Mouse (Mus musculus): Measurements from ENCODE around the gene Tnpo3. TPM values are rescaled to one million over a fixed set of nuclear protein-coding genes. Genes with fewer than 3 reads are reported as not detected.
"Not testable (repeated sequence)": the region's sequence is repeated elsewhere in the genome, so short reads cannot be mapped to it uniquely, and the experiment has no call there.

The Tnpo3 gene
- polyA plus RNA-seq, 1 experiment from 2014 or later: 119 TPM

DNA sequence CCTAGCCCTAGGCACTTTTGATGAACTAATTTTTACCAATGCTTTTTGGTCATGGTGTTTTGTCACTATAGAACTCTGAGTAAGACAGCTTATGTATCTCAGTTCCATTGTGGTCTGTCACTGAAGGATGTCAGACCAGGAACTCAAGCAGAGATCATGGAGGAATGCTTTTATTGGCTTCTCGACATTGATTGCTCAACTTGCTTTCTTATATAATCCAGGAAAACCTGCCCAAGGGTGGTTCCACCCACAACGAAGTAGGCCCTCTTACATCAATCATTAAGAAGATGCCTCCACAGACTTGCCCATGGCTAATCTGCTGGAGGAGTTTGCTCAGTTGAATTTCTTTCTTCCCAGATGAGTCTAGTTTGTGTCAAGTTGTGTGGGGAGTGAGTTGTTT lies 18.1 kb upstream of the Tnpo3 start:
- no peak for ATAC-seq (replicated peaks; ENCODE audit: low FRiP score)
- H3K4me2 ChIP-seq (ENCODE audit: low read depth, low read length, severe bottlenecking): no peak overlapping the region
- H3K4me3 ChIP-seq (ENCODE audit: low read depth, low read length): no peak overlapping the region
- no peak for DNase-seq (ENCODE audit: low spot score)
- H3K9ac ChIP-seq (ENCODE audit: low read length): no peak overlapping the region
- no peaks in the 10 kb centered on the region for H3K4me1 ChIP-seq (replicated peaks; ENCODE audit: control insufficient read depth, insufficient read depth, low read length)
- H3K27me3 ChIP-seq (ENCODE audit: control insufficient read depth, insufficient read depth, low read length): no peaks in the 10 kb centered on the region
- WGBS: 88% methylated on average over 2 of the region's 2 CpGs
- H3K36me3 ChIP-seq (ENCODE audit: control insufficient read depth, insufficient read depth, low read length): no peaks in the 10 kb centered on the region
- H3K27ac ChIP-seq (ENCODE audit: low read depth, low read length): no peak overlapping the region
- no peaks in the 10 kb centered on the region for H3K9me3 ChIP-seq (ENCODE audit: control insufficient read depth, low read length)

DNA sequence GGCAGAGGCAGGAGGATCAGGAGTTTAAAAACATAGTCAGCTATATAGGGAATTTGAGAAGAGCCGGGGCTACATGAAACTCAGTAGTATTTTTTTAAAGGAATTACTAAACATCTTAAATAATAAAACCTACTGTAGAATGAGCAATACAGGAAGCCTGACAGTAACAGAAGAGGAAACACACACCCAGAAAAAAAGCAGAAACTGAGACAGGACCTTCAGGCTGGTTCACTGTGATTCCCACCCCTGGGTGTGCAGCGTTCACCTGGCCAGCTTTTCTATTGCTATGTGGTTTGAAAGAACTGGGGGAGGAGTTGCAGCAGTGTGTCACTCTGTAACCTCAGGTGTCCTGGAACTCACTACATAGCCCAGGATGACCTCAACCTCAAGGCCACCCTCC lies 14.2 kb upstream of the Tnpo3 start:
- ATAC-seq (replicated peaks; ENCODE audit: low FRiP score) (no peak), DNase-seq (ENCODE audit: low spot score) (no peak)
- Histone ChIP-seq H3K4me1 (replicated peaks; ENCODE audit: control insufficient read depth, insufficient read depth, low read length) (no peaks in the 10 kb centered on the region), H3K27me3 (ENCODE audit: control insufficient read depth, insufficient read depth, low read length) (no peaks in the 10 kb centered on the region), H3K27ac (ENCODE audit: low read depth, low read length) (no peak overlapping the region), H3K9me3 (ENCODE audit: control insufficient read depth, low read length) (no peaks in the 10 kb centered on the region), H3K4me2 (ENCODE audit: low read depth, low read length, severe bottlenecking) (no peak overlapping the region), H3K36me3 (ENCODE audit: control insufficient read depth, insufficient read depth, low read length) (no peaks in the 10 kb centered on the region), H3K9ac (ENCODE audit: low read length) (no peak overlapping the region), H3K4me3 (ENCODE audit: low read depth, low read length) (no peak overlapping the region)
- WGBS: 89% methylated on average over 2 of the region's 2 CpGs

DNA sequence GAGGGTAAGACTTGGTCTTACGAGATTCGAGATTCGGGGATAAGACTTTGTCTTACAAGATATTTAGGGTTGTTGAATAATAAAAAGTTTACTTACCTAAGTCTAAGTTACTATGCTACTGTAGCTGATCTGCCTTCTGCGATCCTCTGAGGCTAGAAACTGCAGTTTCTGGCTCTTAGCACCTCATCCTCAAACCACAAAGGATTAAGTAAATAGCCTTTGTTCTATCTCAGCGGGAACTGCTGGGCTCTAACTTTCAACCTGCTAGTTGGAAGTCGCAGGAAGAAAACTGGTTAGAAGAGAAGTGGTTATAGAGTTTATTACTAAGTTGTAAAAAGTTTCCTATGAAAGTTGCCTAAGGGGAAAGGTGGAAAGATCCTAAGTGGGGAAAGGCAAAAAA lies 12.6 kb upstream of the Tnpo3 start:
- H3K9ac ChIP-seq (ENCODE audit: low read length): no peak overlapping the region
- H3K4me2 ChIP-seq (ENCODE audit: low read depth, low read length, severe bottlenecking): no peak overlapping the region
- H3K27ac ChIP-seq (ENCODE audit: low read depth, low read length): no peak overlapping the region
- no peak overlapping the region for H3K4me3 ChIP-seq (ENCODE audit: low read depth, low read length)
- WGBS: 56% methylated on average over 6 of the region's 6 CpGs
- H3K9me3 ChIP-seq (ENCODE audit: control insufficient read depth, low read length): no peaks in the 10 kb centered on the region
- no peak for ATAC-seq (replicated peaks; ENCODE audit: low FRiP score)
- no peaks in the 10 kb centered on the region for H3K4me1 ChIP-seq (replicated peaks; ENCODE audit: control insufficient read depth, insufficient read depth, low read length)
- H3K36me3 ChIP-seq (ENCODE audit: control insufficient read depth, insufficient read depth, low read length): no peaks in the 10 kb centered on the region
- no peak for DNase-seq (ENCODE audit: low spot score)
- no peaks in the 10 kb centered on the region for H3K27me3 ChIP-seq (ENCODE audit: control insufficient read depth, insufficient read depth, low read length)

DNA sequence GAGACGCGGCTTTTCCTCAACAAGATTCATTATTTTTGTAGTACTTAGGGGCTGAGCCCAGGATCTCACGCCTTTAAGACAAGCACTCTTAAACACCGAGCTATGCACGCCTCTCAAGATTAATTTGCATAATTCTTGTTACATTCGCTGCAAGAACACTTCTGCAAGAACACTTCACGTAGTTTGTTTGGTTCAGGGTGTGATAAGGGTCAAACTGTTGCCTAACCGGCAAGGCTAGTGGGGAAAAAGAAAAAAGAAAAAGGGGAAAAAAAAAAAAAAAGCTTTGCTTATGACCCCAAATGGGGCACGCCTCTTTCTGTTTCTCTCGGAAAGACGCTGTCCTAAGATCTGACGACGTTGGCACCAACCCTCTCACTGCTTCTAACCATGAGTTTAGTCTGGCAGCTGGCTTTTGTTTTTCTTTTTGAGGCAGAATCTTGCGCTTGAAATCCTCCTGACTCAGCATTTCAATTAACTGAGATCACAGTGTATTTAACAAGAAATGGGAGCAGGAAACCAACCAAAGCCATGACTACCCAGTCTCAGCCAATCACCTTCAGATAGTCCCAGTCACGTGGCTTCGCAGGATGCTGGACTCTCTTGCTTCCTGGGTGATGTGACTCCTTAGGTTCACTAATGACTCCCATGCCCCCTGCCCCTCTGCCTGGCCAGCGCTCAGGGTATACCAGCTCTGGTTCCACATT lies 11.3 kb upstream of the Tnpo3 start:
- Histone ChIP-seq H3K4me1 (replicated peaks; ENCODE audit: control insufficient read depth, insufficient read depth, low read length) (no peaks in the 10 kb centered on the region), H3K27ac (ENCODE audit: low read depth, low read length) (no peak overlapping the region), H3K27me3 (ENCODE audit: control insufficient read depth, insufficient read depth, low read length) (no peaks in the 10 kb centered on the region), H3K4me2 (ENCODE audit: low read depth, low read length, severe bottlenecking) (no peak overlapping the region), H3K4me3 (ENCODE audit: low read depth, low read length) (no peak overlapping the region), H3K9me3 (ENCODE audit: control insufficient read depth, low read length) (no peaks in the 10 kb centered on the region), H3K9ac (ENCODE audit: low read length) (no peak overlapping the region), H3K36me3 (ENCODE audit: control insufficient read depth, insufficient read depth, low read length) (no peaks in the 10 kb centered on the region)
- ATAC-seq (replicated peaks; ENCODE audit: low FRiP score) (no peak), DNase-seq (ENCODE audit: low spot score) (no peak)
- WGBS: 69% methylated on average over 17 of the region's 17 CpGs

DNA sequence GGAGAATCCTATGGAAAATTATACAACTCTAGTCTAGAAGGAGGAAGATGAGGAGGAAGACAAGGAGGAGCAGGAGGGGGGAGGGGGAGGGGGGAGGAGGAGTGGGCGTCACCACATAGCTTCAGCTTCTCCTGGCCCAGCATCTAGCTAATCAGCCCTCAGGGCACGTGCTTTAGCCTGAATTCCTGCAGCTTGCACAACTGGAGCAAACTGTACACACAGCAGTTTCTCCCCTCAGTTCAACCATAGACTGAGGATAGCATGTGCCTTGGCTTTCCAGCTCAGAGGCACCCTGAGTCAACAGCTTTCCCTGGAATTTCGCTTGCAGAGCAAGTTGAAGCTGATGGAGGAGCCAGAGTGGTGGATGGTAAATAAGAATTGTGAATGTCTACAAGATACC lies 10.5 kb upstream of the Tnpo3 start:
- no peaks in the 10 kb centered on the region for H3K27me3 ChIP-seq (ENCODE audit: control insufficient read depth, insufficient read depth, low read length)
- no peak overlapping the region for H3K4me2 ChIP-seq (ENCODE audit: low read depth, low read length, severe bottlenecking)
- 49% methylated on average over 3 of the region's 3 CpGs for WGBS
- DNase-seq (ENCODE audit: low spot score) (no peak), ATAC-seq (replicated peaks; ENCODE audit: low FRiP score) (no peak)
- H3K9ac ChIP-seq (ENCODE audit: low read length): no peak overlapping the region
- H3K36me3 ChIP-seq (ENCODE audit: control insufficient read depth, insufficient read depth, low read length): no peaks in the 10 kb centered on the region
- no peaks in the 10 kb centered on the region for H3K4me1 ChIP-seq (replicated peaks; ENCODE audit: control insufficient read depth, insufficient read depth, low read length)
- H3K4me3 ChIP-seq (ENCODE audit: low read depth, low read length): no peak overlapping the region
- no peaks in the 10 kb centered on the region for H3K9me3 ChIP-seq (ENCODE audit: control insufficient read depth, low read length)
- H3K27ac ChIP-seq (ENCODE audit: low read depth, low read length): no peak overlapping the region

DNA sequence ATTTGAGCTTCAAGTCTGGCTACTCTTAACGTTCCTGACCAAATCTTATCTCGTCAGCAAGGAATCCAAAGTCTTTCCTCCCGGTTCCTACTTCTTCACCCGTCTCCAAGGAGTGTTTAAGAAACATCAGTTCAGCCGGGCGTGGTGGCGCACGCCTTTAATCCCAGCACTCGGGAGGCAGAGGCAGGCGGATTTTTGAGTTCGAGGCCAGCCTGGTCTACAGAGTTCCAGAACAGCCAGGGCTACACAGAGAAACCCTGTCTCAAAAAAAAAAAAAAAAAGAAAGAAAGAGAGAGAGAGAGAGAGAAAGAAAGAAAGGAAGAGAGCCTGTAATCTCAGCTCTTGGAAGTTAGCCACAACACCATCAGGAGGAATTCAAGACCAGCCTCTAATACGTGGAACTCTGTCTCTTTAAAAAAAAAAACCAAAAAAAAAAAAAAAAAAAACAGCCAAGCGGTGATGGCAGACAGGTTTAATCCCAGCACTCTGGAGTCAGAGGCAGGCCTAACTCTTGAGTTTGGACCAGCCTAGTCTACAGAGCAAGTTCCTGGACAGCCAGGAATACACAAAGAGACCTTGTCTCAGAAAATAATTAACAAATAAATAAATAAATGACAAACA lies 443 bp upstream of the Tnpo3 start:
- H3K9me3 ChIP-seq (ENCODE audit: control insufficient read depth, low read length); H3K4me1 ChIP-seq (replicated peaks; ENCODE audit: control insufficient read depth, insufficient read depth, low read length); DNase-seq (ENCODE audit: low spot score); H3K27me3 ChIP-seq (ENCODE audit: control insufficient read depth, insufficient read depth, low read length); H3K27ac ChIP-seq (ENCODE audit: low read depth, low read length); H3K36me3 ChIP-seq (ENCODE audit: control insufficient read depth, insufficient read depth, low read length): not testable (repeated sequence)
- peak overlapping the region; percentile 94; the same call in 1 of the 2 replicates for H3K9ac ChIP-seq (ENCODE audit: low read length)
- 32% methylated on average over 13 of the region's 13 CpGs for WGBS
- H3K4me2 ChIP-seq (ENCODE audit: low read depth, low read length, severe bottlenecking): peak overlapping the region; percentile 73
- peak; percentile 60; the same call in 1 of the 2 replicates for ATAC-seq (replicated peaks; ENCODE audit: low FRiP score)
- H3K4me3 ChIP-seq (ENCODE audit: low read depth, low read length): peak overlapping the region; percentile 94

DNA sequence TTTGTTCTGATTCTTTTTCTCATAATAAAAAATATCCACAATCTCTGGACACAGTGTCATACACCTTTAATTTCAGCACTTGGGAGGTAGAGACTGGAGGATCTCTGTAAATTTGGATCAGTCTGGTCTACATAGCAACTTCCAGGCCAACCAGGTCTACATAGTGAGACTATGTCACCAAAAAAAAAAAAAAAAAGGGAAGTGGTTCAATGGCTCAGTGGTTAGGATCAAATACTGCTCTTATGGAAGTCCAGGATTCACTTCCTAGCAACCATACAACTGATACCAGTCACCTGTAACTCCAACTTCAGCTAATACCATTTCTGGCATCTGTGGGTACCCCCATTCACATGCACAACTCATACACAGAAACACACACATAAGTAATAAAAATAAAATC lies 9.5 kb downstream of the Tnpo3 start:
- Histone ChIP-seq H3K4me1 (replicated peaks; ENCODE audit: control insufficient read depth, insufficient read depth, low read length) (no peaks in the 10 kb centered on the region), H3K9me3 (ENCODE audit: control insufficient read depth, low read length) (no peaks in the 10 kb centered on the region), H3K4me2 (ENCODE audit: low read depth, low read length, severe bottlenecking) (no peak overlapping the region), H3K4me3 (ENCODE audit: low read depth, low read length) (no peak overlapping the region), H3K36me3 (ENCODE audit: control insufficient read depth, insufficient read depth, low read length) (no peaks in the 10 kb centered on the region), H3K27me3 (ENCODE audit: control insufficient read depth, insufficient read depth, low read length) (no peaks in the 10 kb centered on the region), H3K9ac (ENCODE audit: low read length) (no peak overlapping the region), H3K27ac (ENCODE audit: low read depth, low read length) (no peak overlapping the region)
- DNase-seq (ENCODE audit: low spot score): no peak
- ATAC-seq (replicated peaks; ENCODE audit: low FRiP score): no peak

DNA sequence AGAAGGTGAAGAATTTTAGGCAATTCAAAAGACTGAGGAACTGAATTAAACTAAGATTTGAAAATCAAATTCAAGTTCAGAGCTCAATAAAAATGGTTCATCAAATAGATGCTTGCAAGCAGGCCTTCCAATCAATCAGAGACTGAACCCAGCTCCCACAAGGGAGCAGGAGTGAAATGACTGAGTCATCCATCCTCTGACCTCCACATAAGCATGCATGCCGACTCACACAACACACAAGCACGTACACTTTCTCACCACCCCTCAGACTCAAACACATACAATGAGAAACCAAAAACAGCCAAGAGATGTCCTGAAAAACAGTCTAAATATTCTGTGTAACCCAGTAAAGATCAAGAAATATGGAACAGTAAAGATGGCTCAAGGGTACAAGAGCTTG lies 14.0 kb downstream of the Tnpo3 start:
- no peaks in the 10 kb centered on the region for H3K27me3 ChIP-seq (ENCODE audit: control insufficient read depth, insufficient read depth, low read length)
- H3K4me2 ChIP-seq (ENCODE audit: low read depth, low read length, severe bottlenecking): no peak overlapping the region
- no peak for ATAC-seq (replicated peaks; ENCODE audit: low FRiP score)
- no peaks in the 10 kb centered on the region for H3K4me1 ChIP-seq (replicated peaks; ENCODE audit: control insufficient read depth, insufficient read depth, low read length)
- WGBS: 81% methylated on average over 2 of the region's 2 CpGs
- no peak overlapping the region for H3K9ac ChIP-seq (ENCODE audit: low read length)
- no peaks in the 10 kb centered on the region for H3K9me3 ChIP-seq (ENCODE audit: control insufficient read depth, low read length)
- H3K27ac ChIP-seq (ENCODE audit: low read depth, low read length): no peak overlapping the region
- no peaks in the 10 kb centered on the region for H3K36me3 ChIP-seq (ENCODE audit: control insufficient read depth, insufficient read depth, low read length)
- H3K4me3 ChIP-seq (ENCODE audit: low read depth, low read length): no peak overlapping the region
- no peak for DNase-seq (ENCODE audit: low spot score)

DNA sequence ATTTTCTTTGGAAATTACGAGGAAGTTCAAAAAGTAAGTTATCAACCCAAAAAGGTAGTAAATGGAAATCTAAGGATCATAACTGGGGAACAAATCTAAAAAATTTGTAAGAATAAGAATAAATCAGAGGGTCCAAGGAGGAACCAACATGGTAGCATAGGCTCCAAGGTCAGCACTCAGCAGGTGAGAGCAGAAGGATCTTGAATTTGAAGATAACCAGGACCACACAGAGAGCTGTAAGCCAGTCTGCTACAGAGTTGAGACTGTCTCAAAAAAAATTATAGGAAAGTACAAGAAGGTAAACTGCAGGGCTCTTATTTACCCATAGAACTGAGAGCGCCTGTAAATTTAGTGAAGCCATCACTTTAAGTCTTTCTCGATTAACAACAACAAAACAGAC lies 28.5 kb downstream of the Tnpo3 start:
- Histone ChIP-seq H3K4me1 (replicated peaks; ENCODE audit: control insufficient read depth, insufficient read depth, low read length) (no peaks in the 10 kb centered on the region), H3K9me3 (ENCODE audit: control insufficient read depth, low read length) (no peaks in the 10 kb centered on the region; the same call in 1 of the 2 replicates), H3K4me3 (ENCODE audit: low read depth, low read length) (no peak overlapping the region), H3K9ac (ENCODE audit: low read length) (no peak overlapping the region), H3K36me3 (ENCODE audit: control insufficient read depth, insufficient read depth, low read length) (peaks cover 4% of the 10 kb centered on the region; the same call in 1 of the 2 replicates), H3K4me2 (ENCODE audit: low read depth, low read length, severe bottlenecking) (no peak overlapping the region), H3K27ac (ENCODE audit: low read depth, low read length) (no peak overlapping the region), H3K27me3 (ENCODE audit: control insufficient read depth, insufficient read depth, low read length) (no peaks in the 10 kb centered on the region)
- no peak for ATAC-seq (replicated peaks; ENCODE audit: low FRiP score)
- WGBS: 94% methylated on average over 3 of the region's 3 CpGs
- DNase-seq (ENCODE audit: low spot score): no peak
